Mouse (Mus musculus) cerebellum, adult 11-12 months (tissue): ENCODE measurements at regions not wholly inside any gene's neighbourhood (a gene's known extent, or its start where the extent isn't known, plus 50 kb on each side); places are given as distances from the start of the nearest gene placed in this dataset.

Experiments used
- DNase-seq: peaks from one replicate; pipeline ENCODE4 v3.0.0; 2022

DNA sequence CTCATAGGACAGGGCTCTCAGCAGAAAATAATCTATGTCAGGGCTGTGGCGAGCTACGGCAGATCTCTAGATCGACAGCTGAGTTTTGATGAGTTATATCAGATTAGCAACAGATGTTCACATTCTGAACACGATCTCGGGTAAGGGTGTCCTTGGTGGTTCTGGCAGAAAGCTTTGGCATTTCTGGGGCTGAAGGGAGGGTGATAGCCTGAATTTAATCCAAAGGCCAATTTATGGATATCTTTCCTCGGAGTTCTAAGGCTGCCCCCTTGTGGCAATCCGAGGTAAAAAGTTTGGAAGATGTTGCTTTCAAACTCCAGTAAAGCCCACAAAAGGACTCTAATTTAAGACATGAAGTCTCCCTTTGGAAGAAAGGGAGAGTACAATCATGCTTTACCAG is 101.3 kb upstream of the Luzp2 start:
- peak; percentile 5 for DNase-seq

DNA sequence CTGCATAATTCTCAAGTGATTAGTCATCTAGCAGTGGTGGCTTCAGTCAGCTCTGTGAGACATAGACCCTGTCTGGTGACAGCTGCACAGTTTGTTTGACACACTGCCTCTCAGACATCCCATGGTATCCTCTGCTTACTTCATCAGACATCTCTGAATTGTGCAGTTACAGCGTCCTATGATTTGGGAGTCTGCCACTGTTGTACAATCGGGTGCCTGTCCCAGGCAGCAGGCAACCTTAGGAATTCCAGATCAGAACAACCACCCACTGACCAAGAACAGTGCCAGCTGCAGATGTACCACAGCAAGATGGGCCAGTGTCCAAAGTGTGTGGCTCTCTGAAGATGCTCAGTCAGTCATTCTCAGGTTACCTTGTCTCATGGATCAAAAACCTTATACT is 100.4 kb upstream of the Luzp2 start:
- DNase-seq = no peak

DNA sequence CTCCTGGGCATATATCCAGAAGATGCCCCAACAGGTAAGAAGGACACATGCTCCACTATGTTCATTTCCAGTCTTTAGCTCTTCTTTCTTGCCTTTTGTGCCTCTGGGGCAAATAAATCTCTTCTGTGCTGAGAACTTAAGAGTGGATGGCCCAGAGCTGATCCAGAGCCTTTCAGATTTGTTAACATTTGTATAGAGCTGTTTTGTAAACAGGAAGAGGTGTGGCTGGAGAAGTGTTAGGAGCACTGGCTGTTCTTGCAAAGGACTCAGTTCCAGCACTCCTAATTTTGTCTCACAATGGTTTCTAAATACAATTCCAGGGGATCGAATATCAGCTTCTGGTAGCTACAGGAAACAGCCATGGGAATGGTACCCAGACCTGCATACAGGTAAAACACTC is 68.0 kb upstream of the Luzp2 start:
- DNase-seq = no peak

DNA sequence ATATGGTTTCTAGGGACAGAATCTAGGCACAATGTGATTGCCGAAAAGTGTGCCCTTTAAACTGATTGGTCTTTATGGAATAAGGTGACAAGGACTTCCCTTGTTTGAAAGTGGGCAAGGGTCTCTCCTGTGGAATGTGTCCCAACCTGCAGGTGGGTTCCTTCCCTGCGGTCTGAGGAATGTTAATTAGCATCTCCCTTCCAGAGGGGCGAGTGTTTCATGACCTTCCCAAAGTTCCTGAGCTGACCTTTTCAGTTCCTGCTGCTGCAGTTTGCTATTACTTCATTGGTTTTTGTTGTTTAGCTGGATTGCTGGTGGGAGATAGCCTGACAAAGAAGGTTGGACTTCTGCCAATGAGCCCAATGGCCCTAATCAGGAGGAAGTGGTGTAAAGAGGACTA is 66.6 kb upstream of the Luzp2 start:
- DNase-seq = no peak

DNA sequence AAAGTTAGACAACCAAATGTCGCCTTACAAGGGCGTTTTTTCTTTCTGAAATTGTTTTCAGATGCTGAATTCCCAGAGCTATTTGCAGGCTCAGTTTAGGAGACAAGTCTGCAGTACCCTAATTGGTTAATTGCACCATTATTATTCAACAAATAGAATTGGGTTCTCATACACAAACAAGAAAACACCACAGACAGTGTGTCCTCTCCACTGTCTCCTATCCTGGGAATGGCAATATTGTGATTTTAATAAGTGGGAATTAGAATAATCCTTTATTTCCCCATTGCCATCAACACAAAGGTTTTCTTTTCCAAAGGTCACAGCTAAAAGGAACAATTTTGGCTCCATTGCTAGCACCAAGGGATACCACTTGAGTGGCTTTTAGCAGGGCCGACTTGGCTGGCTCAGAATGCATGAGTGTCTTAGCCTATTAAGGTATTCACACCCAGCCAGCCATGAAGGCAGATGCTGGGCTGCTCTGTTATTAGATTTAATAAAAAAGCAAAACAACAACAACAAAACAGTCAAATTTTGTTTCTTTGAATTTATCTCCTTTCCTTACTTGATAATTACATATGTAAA is 53.3 kb upstream of the Luzp2 start:
- DNase-seq = no peak

DNA sequence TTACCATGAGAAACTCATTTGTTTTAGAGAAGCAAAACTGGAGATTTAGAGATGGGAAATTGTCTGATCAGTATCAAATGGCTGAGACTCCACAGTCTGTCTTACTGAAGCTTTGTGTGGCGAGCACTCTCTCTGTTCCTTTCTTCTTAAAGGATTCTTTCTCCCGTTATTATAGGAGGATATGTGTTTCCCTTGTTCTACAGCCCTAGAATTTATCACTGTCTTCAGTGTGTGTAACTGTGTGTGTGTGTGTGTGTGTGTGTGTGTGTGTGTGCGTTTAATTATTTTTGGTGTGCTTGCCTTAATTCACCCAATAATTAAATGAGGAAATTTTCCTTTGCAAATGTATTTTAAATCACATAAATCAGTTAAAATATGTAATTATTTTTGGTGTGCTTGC is 52.7 kb upstream of the Luzp2 start:
- DNase-seq = no peak

DNA sequence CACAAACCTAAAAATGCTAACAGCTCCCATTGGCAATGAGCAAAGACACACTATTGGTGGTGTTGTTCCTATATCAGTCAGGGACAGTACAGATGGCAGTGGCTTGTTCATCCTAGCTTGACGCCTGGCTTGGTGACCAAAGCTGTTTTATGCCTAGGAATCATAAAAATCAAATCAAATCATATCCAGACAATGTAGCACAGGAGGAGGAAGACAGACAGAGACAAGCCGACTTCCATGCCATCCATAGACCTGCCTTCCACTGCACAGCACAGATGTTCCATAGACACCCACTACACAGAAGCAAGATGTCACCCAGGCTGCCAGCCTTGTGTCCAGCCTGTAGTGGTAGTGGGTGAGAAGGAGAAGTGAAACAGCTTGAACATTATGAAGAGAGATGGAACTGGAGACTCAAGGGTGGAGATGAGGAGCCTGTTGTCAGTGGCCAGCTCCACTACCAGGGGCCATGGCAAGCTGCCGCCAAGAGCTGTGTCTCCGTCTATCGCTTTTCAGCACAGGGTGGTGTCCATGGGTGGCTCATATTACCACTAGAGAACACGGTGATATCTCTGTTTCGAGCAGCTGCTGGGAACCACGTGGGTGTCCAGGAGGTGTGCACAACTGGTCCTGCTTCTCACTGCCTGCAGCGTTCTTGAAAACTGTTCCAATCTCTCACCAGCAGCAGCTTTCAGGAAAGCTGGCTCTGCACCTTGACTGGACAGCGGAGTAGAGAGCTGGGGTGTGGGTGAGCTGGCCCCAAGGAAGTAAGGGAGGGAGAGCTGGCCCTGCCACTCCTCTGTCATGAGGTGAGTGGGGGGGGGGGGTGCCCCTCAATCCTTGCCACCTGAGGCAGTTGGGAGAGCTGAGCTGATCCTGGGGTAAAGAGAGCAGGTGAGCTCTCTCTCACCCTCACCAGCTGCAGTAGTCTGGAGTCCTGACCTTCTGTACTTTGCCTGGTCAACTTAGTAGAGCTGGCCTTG is 51.5 kb upstream of the Luzp2 start:
- DNase-seq = no peak
